Mouse (Mus musculus) gastrocnemius, postnatal 4 days (tissue): ENCODE measurements at regions not wholly inside any gene's neighbourhood (a gene's known extent, or its start where the extent isn't known, plus 50 kb on each side); places are given as distances from the start of the nearest gene placed in this dataset.

Source experiments
- DNase-seq, 2 experiments: peaks; one replicate each; pipeline ENCODE4 v3.0.0; 2021 to 2022; ENCODE audit warnings: low spot score in 2 of 2, mixed read lengths in 2 of 2

GRCm38 (mm10) chr13:101879561-101880081 is 111.6 kb upstream of the Pik3r1 start:
- no peak for DNase-seq

GRCm38 (mm10) chr13:101883177-101883576 is 115.2 kb upstream of the Pik3r1 start:
- DNase-seq, result no peak

GRCm38 (mm10) chr13:101884752-101885151 is 116.7 kb upstream of the Pik3r1 start:
- DNase-seq, result no peak

- no peak for DNase-seq
These were observed 123.5 kb upstream of the Pik3r1 start for GRCm38 (mm10) chr13:101891473-101891872.

- DNase-seq, result no peak
These were observed 125.1 kb upstream of the Pik3r1 start for GRCm38 (mm10) chr13:101893035-101893600.

- DNase-seq, result no peak
These were observed 127.1 kb upstream of the Pik3r1 start for GRCm38 (mm10) chr13:101895161-101895560.

- no peak for DNase-seq
These were observed 127.7 kb upstream of the Pik3r1 start for GRCm38 (mm10) chr13:101895686-101896085.

GRCm38 (mm10) chr13:101896946-101897345 is 128.9 kb upstream of the Pik3r1 start:
- no peak for DNase-seq

GRCm38 (mm10) chr13:101902213-101902612 is 134.2 kb upstream of the Pik3r1 start:
- no peak for DNase-seq

GRCm38 (mm10) chr13:101905909-101906676 is 138.1 kb upstream of the Pik3r1 start:
- no peak for DNase-seq

GRCm38 (mm10) chr13:101909026-101909425 is 141.0 kb upstream of the Pik3r1 start:
- peak in 1 of 2 experiments; percentile 19 for DNase-seq

- DNase-seq, result no peak
These were observed 142.7 kb upstream of the Pik3r1 start for GRCm38 (mm10) chr13:101910687-101911086.

GRCm38 (mm10) chr13:101914132-101914531 is 146.1 kb upstream of the Pik3r1 start:
- DNase-seq, result no peak

GRCm38 (mm10) chr13:101914691-101915541 is 146.9 kb upstream of the Pik3r1 start:
- DNase-seq, result peak in 1 of 2 experiments; percentile 22

GRCm38 (mm10) chr13:101915542-101915941 is 147.5 kb upstream of the Pik3r1 start:
- no peak for DNase-seq

- no peak for DNase-seq
These were observed 148.1 kb upstream of the Pik3r1 start for GRCm38 (mm10) chr13:101915948-101916594.

- no peak for DNase-seq
These were observed 148.9 kb upstream of the Pik3r1 start for GRCm38 (mm10) chr13:101916876-101917275.

GRCm38 (mm10) chr13:101918185-101918584 is 150.2 kb upstream of the Pik3r1 start:
- no peak for DNase-seq

GRCm38 (mm10) chr13:101919266-101919665 is 151.2 kb upstream of the Pik3r1 start:
- peak in 1 of 2 experiments; percentile 40 for DNase-seq

GRCm38 (mm10) chr13:101920384-101920783 is 152.4 kb upstream of the Pik3r1 start:
- no peak for DNase-seq

GRCm38 (mm10) chr13:101924637-101925036 is 156.6 kb upstream of the Pik3r1 start:
- DNase-seq, result no peak
